Mouse (Mus musculus): ENCODE measurements around the gene Atp6v1g3. TPM values are rescaled to one million over a fixed set of nuclear protein-coding genes. Genes with fewer than 3 reads are reported as not detected.

Gene Atp6v1g3
- polyA plus RNA-seq, 2 experiments, result 0.06 TPM; not detected in 1

DNA sequence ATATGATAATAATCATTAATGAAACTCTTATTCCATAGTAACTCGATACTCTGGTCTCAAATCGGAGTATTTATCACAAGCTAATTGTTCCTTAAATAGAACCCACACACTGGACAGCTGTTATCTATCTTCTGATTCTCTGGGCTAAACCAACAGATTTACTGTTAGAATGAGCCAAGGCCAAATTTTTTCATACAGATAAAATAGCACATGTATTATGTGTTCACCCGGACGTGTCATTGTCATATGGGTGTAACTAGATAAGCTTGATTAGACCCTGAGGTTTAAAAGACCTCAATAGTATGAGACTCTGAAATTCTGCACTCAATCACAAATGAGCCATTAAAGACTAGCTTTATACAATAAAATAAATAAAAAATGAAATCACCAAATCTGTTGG, 28.4 kb upstream of the Atp6v1g3 start:
- no peaks in the 10 kb centered on the region for H3K9me3 ChIP-seq (ENCODE audit: control insufficient read depth, low read length)
- no peak overlapping the region for H3K4me3 ChIP-seq (replicated peaks; ENCODE audit: low read length)
- H3K9ac ChIP-seq (ENCODE audit: low read depth, low read length, severe bottlenecking), result no peak overlapping the region
- H3K27me3 ChIP-seq (ENCODE audit: control insufficient read depth, insufficient read depth, low read length), result no peaks in the 10 kb centered on the region
- no peak overlapping the region for H3K27ac ChIP-seq (replicated peaks; ENCODE audit: low read depth, low read length)
- no peak overlapping the region; the same call in 1 of the 2 replicates for H3K4me2 ChIP-seq (replicated peaks; ENCODE audit: low read depth, low read length, severe bottlenecking)
- DNase-seq (ENCODE audit: low spot score) (no peak), ATAC-seq (ENCODE audit: low FRiP score, low read depth) (0 out of 2 replicates have a peak, but pooled peaks have one; percentile 25)
- WGBS, result 39% methylated on average over 4 of the region's 4 CpGs
- no peaks in the 10 kb centered on the region for H3K36me3 ChIP-seq (ENCODE audit: control insufficient read depth, insufficient read depth, low read length)
- H3K4me1 ChIP-seq (ENCODE audit: control insufficient read depth, insufficient read depth, low read length), result peaks cover 17% of the 10 kb centered on the region; the same call in 1 of the 2 replicates
- TF ChIP-seq POLR2A (IDR thresholded peaks at IDR 0.05; ENCODE audit: borderline replicate concordance, extremely low read depth, insufficient read depth, insufficient read length), result no peak

DNA sequence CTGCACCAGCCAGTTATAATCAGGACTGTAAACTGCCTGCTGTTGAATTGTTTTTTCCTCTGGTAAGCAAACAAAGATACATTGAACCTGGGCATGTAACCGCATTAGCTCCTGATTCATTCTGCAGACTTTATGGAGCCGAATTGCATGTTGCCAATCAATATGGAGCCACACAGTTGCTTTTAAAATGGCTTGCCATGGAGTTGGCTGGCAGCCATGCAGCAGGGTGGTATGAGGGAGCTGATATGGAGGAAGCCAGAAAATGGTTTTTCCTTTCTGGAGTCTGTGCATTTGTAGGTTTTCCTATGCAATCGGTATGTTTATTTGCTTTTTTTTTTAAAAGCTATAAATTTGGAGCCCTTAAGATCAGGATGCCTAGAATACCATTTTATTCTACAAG, 28.0 kb upstream of the Atp6v1g3 start:
- ATAC-seq (ENCODE audit: low FRiP score, low read depth) (no peak), DNase-seq (ENCODE audit: low spot score) (no peak)
- Histone ChIP-seq H3K9ac (ENCODE audit: low read depth, low read length, severe bottlenecking) (no peak overlapping the region), H3K9me3 (ENCODE audit: control insufficient read depth, low read length) (no peaks in the 10 kb centered on the region), H3K4me1 (ENCODE audit: control insufficient read depth, insufficient read depth, low read length) (peaks cover 17% of the 10 kb centered on the region; the same call in 1 of the 2 replicates), H3K4me3 (replicated peaks; ENCODE audit: low read length) (no peak overlapping the region), H3K27me3 (ENCODE audit: control insufficient read depth, insufficient read depth, low read length) (no peaks in the 10 kb centered on the region), H3K36me3 (ENCODE audit: control insufficient read depth, insufficient read depth, low read length) (no peaks in the 10 kb centered on the region), H3K4me2 (replicated peaks; ENCODE audit: low read depth, low read length, severe bottlenecking) (no peak overlapping the region), H3K27ac (replicated peaks; ENCODE audit: low read depth, low read length) (no peak overlapping the region)
- 20% methylated on average over 3 of the region's 3 CpGs for WGBS
- TF ChIP-seq POLR2A (IDR thresholded peaks at IDR 0.05; ENCODE audit: borderline replicate concordance, extremely low read depth, insufficient read depth, insufficient read length), result no peak

DNA sequence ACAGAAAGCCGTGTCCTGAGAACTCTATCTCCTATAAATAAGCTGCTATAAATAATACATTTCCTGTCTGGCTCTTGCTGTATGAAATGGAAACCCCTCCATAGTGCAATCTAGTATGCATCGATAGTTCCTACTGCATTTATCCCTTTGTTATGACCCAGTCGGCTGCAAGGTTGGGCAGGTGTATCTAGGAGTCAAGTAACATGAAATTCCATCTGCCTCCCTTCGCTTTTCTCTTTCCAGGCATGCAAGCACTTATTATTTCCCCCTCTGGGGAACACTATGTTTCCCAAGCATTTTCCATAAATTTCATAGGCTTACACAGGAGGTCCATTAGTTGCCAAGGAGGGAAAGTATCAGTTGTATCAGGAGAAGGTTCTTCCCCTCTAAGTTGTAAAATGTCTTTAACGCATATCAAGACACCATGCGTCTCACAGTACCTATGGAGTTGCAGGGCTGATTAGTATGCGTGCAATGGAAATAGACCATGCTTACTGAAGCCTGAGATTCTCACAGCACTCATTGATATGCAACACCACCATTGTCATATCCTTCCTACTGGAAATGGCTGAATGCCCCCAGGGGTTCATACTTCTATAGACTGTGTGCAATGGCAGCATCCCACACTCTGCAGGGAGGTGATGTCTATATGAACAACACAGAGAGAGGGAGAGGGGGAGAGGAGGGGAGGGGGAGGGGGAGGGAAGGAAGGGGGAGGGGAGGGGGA, 26.9 kb upstream of the Atp6v1g3 start:
- Histone ChIP-seq H3K9me3 (ENCODE audit: control insufficient read depth, low read length) (no peaks in the 10 kb centered on the region), H3K36me3 (ENCODE audit: control insufficient read depth, insufficient read depth, low read length) (no peaks in the 10 kb centered on the region), H3K9ac (ENCODE audit: low read depth, low read length, severe bottlenecking) (no peak overlapping the region), H3K4me2 (replicated peaks; ENCODE audit: low read depth, low read length, severe bottlenecking) (no peak overlapping the region), H3K27me3 (ENCODE audit: control insufficient read depth, insufficient read depth, low read length) (no peaks in the 10 kb centered on the region), H3K4me3 (replicated peaks; ENCODE audit: low read length) (no peak overlapping the region), H3K4me1 (ENCODE audit: control insufficient read depth, insufficient read depth, low read length) (peaks cover 17% of the 10 kb centered on the region; the same call in 1 of the 2 replicates), H3K27ac (replicated peaks; ENCODE audit: low read depth, low read length) (no peak overlapping the region)
- ATAC-seq (ENCODE audit: low FRiP score, low read depth) (peak; percentile 46; the same call in 1 of the 2 replicates), DNase-seq (ENCODE audit: low spot score) (no peak)
- 46% methylated on average over 7 of the region's 7 CpGs for WGBS
- TF ChIP-seq POLR2A (IDR thresholded peaks at IDR 0.05; ENCODE audit: borderline replicate concordance, extremely low read depth, insufficient read depth, insufficient read length), result no peak

DNA sequence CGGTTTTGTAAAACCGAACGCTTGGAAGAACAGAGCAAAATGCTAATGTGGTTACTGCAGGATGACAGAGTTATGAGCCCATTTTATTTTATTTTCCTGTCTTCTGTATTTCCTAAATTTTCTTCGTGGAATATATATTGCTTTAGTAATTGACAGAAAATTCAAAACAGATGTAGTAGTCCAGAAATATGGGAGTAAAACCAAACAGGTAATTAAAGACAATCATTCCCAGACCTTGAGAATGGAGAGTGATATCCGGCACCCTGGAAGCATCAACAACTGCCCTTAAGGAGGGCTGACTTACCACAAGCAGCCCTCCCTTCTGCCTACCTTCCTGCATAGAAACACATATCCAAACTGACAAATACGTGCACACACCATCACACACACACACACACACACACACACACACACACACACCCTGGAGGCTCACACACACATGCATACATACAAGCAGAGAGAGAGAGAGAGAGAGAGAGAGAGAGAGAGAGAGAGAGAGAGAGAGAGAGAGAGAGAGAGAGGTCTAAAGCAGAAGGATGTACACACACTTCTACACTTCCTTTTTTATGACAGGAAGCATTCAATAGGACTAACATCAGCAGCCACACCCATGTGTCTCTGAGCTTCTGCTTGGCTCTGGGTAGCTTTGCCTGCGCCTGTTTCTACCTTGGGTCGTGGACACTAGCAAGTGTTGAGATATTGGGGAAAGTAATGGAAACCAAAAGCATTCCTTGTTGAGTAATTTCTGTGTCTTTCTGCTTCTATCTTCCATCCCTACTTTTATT, 25.6 kb upstream of the Atp6v1g3 start:
- 30% methylated on average over 8 of the region's 8 CpGs for WGBS
- ATAC-seq (ENCODE audit: low FRiP score, low read depth) (0 out of 2 replicates have a peak, but pooled peaks have one; percentile 41), DNase-seq (ENCODE audit: low spot score) (peak; percentile 14)
- Histone ChIP-seq H3K4me3 (replicated peaks; ENCODE audit: low read length) (no peak overlapping the region), H3K36me3 (ENCODE audit: control insufficient read depth, insufficient read depth, low read length) (no peaks in the 10 kb centered on the region), H3K4me1 (ENCODE audit: control insufficient read depth, insufficient read depth, low read length) (peaks cover 17% of the 10 kb centered on the region; the same call in 1 of the 2 replicates), H3K27me3 (ENCODE audit: control insufficient read depth, insufficient read depth, low read length) (no peaks in the 10 kb centered on the region), H3K4me2 (replicated peaks; ENCODE audit: low read depth, low read length, severe bottlenecking) (no peak overlapping the region), H3K9ac (ENCODE audit: low read depth, low read length, severe bottlenecking) (no peak overlapping the region), H3K9me3 (ENCODE audit: control insufficient read depth, low read length) (no peaks in the 10 kb centered on the region), H3K27ac (replicated peaks; ENCODE audit: low read depth, low read length) (no peak overlapping the region)
- TF ChIP-seq POLR2A (IDR thresholded peaks at IDR 0.05; ENCODE audit: borderline replicate concordance, extremely low read depth, insufficient read depth, insufficient read length), result no peak

DNA sequence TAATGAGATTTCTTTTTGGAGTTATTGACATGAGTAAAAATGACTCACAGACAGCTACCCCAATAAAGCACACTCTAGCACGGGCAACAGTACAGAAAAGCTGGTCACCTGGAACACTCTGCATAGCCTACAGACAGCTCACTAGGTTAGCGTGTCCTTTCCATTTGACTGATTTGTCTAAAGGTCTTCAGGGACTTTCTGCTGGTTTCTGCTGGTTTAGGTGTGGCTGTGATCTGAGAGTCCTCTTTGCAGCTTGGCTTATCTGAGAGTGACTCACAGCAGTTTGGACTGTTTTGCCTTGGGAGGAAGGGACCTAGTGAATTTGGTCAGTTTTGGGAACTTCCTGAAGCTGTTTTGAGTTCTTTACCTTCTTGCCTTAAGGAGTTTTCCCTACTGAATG, 24.8 kb upstream of the Atp6v1g3 start:
- Histone ChIP-seq H3K27ac (replicated peaks; ENCODE audit: low read depth, low read length) (no peak overlapping the region), H3K4me2 (replicated peaks; ENCODE audit: low read depth, low read length, severe bottlenecking) (no peak overlapping the region), H3K4me3 (replicated peaks; ENCODE audit: low read length) (no peak overlapping the region), H3K9me3 (ENCODE audit: control insufficient read depth, low read length) (no peaks in the 10 kb centered on the region), H3K27me3 (ENCODE audit: control insufficient read depth, insufficient read depth, low read length) (no peaks in the 10 kb centered on the region), H3K4me1 (ENCODE audit: control insufficient read depth, insufficient read depth, low read length) (peaks cover 17% of the 10 kb centered on the region; the same call in 1 of the 2 replicates), H3K36me3 (ENCODE audit: control insufficient read depth, insufficient read depth, low read length) (no peaks in the 10 kb centered on the region), H3K9ac (ENCODE audit: low read depth, low read length, severe bottlenecking) (no peak overlapping the region)
- TF ChIP-seq POLR2A (IDR thresholded peaks at IDR 0.05; ENCODE audit: borderline replicate concordance, extremely low read depth, insufficient read depth, insufficient read length), result no peak
- 66% methylated on average over 2 of the region's 2 CpGs for WGBS
- ATAC-seq (ENCODE audit: low FRiP score, low read depth) (no peak), DNase-seq (ENCODE audit: low spot score) (no peak)

Data from limb, embryonic 14.5 days (tissue).